Mouse (Mus musculus): ENCODE results near the gene H2al1n. TPM values are rescaled to one million over a fixed set of nuclear protein-coding genes. Genes with fewer than 3 reads are reported as not detected.
"Not testable (repeated sequence)": the region's sequence is repeated elsewhere in the genome, so short reads cannot be mapped to it uniquely, and the experiment has no call there.

Gene H2al1n
- total RNA-seq (2012; rRNA removed) (not detected in 2 replicates), polyA plus RNA-seq (2012; ENCODE audit: insufficient read depth in 1 of 2, insufficient read length in 2 of 2, low read depth in 1 of 2, low replicate concordance in 2 of 2, missing spikeins in 1 of 2) (not detected)

- H3K9ac ChIP-seq (ENCODE audit: control insufficient read depth, low read depth, low read length, poor library complexity, severe bottlenecking); H3K79me2 ChIP-seq (ENCODE audit: control insufficient read depth, insufficient read depth, low read length, poor library complexity); H3K27ac ChIP-seq (ENCODE audit: control insufficient read depth, low read depth, low read length); H3K4me1 ChIP-seq (ENCODE audit: control insufficient read depth in 1 of 2, insufficient read depth in 2 of 2, low read length in 2 of 2); H3K36me3 ChIP-seq (ENCODE audit: control insufficient read depth in 1 of 2, insufficient read depth in 2 of 2, low read length in 2 of 2); DNase-seq (ENCODE audit: low read depth, low spot score); H3K9me3 ChIP-seq (replicated peaks; ENCODE audit: insufficient read depth, low read length); H3K27me3 ChIP-seq (ENCODE audit: control insufficient read depth in 1 of 2, insufficient read depth in 2 of 2, low read length in 2 of 2); H3K4me3 ChIP-seq (ENCODE audit: control insufficient read depth in 1 of 2, insufficient read depth in 1 of 2, low read depth in 2 of 2, low read length in 2 of 2): not testable (repeated sequence)
Observed at GRCm38 (mm10) chrX:14210848-14211247, at the start of gene H2al1n. Gene H2al1n, plus strand, starts transcription at chrX:14211148.

- H3K4me1 ChIP-seq (ENCODE audit: control insufficient read depth in 1 of 2, insufficient read depth in 2 of 2, low read length in 2 of 2): no peaks in the 10 kb centered on the region
- no peaks in the 10 kb centered on the region for H3K79me2 ChIP-seq (ENCODE audit: control insufficient read depth, insufficient read depth, low read length, poor library complexity)
- H3K36me3 ChIP-seq (ENCODE audit: control insufficient read depth in 1 of 2, insufficient read depth in 2 of 2, low read length in 2 of 2): no peaks in the 10 kb centered on the region
- no peak overlapping the region for H3K9ac ChIP-seq (ENCODE audit: control insufficient read depth, low read depth, low read length, poor library complexity, severe bottlenecking)
- no peak for TF ChIP-seq ETS1 (IDR thresholded peaks at IDR 0.05; ENCODE audit: low read depth, low read length)
- no peak for TF ChIP-seq NRF1 (IDR thresholded peaks at IDR 0.05; ENCODE audit: insufficient read depth, low read depth, low read length, poor library complexity, severe bottlenecking)
- no peak for TF ChIP-seq USF2 (IDR thresholded peaks at IDR 0.05; ENCODE audit: borderline replicate concordance in 1 of 2, insufficient read depth in 1 of 2, low read depth in 1 of 2, low read length in 2 of 2)
- no peaks in the 10 kb centered on the region for H3K9me3 ChIP-seq (replicated peaks; ENCODE audit: insufficient read depth, low read length)
- no peaks in the 10 kb centered on the region for H3K27me3 ChIP-seq (ENCODE audit: control insufficient read depth in 1 of 2, insufficient read depth in 2 of 2, low read length in 2 of 2)
- H3K4me3 ChIP-seq (ENCODE audit: control insufficient read depth in 1 of 2, insufficient read depth in 1 of 2, low read depth in 2 of 2, low read length in 2 of 2): no peak overlapping the region
- DNase-seq (ENCODE audit: low read depth, low spot score): no peak
- no peak overlapping the region for H3K27ac ChIP-seq (ENCODE audit: control insufficient read depth, low read depth, low read length)
Observed at GRCm38 (mm10) chrX:14199284-14199683, 11.7 kb upstream of the H2al1n start.

- Histone ChIP-seq H3K36me3 (ENCODE audit: control insufficient read depth in 1 of 2, insufficient read depth in 2 of 2, low read length in 2 of 2) (no peaks in the 10 kb centered on the region), H3K27me3 (ENCODE audit: control insufficient read depth in 1 of 2, insufficient read depth in 2 of 2, low read length in 2 of 2) (no peaks in the 10 kb centered on the region), H3K4me1 (ENCODE audit: control insufficient read depth in 1 of 2, insufficient read depth in 2 of 2, low read length in 2 of 2) (no peaks in the 10 kb centered on the region), H3K27ac (ENCODE audit: control insufficient read depth, low read depth, low read length) (no peak overlapping the region), H3K9ac (ENCODE audit: control insufficient read depth, low read depth, low read length, poor library complexity, severe bottlenecking) (no peak overlapping the region), H3K9me3 (replicated peaks; ENCODE audit: insufficient read depth, low read length) (no peaks in the 10 kb centered on the region), H3K4me3 (ENCODE audit: control insufficient read depth in 1 of 2, insufficient read depth in 1 of 2, low read depth in 2 of 2, low read length in 2 of 2) (no peak overlapping the region), H3K79me2 (ENCODE audit: control insufficient read depth, insufficient read depth, low read length, poor library complexity) (no peaks in the 10 kb centered on the region)
- TF ChIP-seq EP300 (IDR thresholded peaks at IDR 0.05; ENCODE audit: low read depth in 1 of 2, low read length in 2 of 2) (no peak), TCF12 (IDR thresholded peaks at IDR 0.05; ENCODE audit: low read depth, low read length) (no peak), NRF1 (IDR thresholded peaks at IDR 0.05; ENCODE audit: insufficient read depth, low read depth, low read length, poor library complexity, severe bottlenecking) (no peak), USF1 (IDR thresholded peaks at IDR 0.05; ENCODE audit: low read depth, low read length) (no peak), ETS1 (IDR thresholded peaks at IDR 0.05; ENCODE audit: low read depth, low read length) (no peak), CTCF (IDR thresholded peaks at IDR 0.05 in 2 of 3, conservative IDR thresholded peaks at IDR 0.05 in 1 of 3; ENCODE audit: control insufficient read depth in 1 of 3, insufficient read depth in 1 of 3, low read depth in 2 of 3, low read length in 3 of 3, poor library complexity in 1 of 3, severe bottlenecking in 1 of 3) (no peak), POLR2AphosphoS2 (IDR thresholded peaks at IDR 0.05; ENCODE audit: low read length) (no peak)
- DNase-seq (ENCODE audit: low read depth, low spot score): no peak
Observed at GRCm38 (mm10) chrX:14206112-14206875, 4.7 kb upstream of the H2al1n start.

Measured in MEL (cell line).